Mouse (Mus musculus) midbrain, embryonic 15.5 days (tissue): ENCODE data around the gene Slc5a1. TPM values are rescaled to one million over a fixed set of nuclear protein-coding genes. Genes with fewer than 3 reads are reported as not detected.

Experiments used
- polyA plus RNA-seq: library from polyadenylated mRNA; unstranded; fragments of >200 nt; fragmentation: Nextera tagmentation; extraction: Ambion mirVana; gene quantifications from 2 replicates; pipeline ENCODE4 v1.2.1, GENCODE M21; 2015

Slc5a1 gene
- polyA plus RNA-seq, 1 experiment from 2014 or later: 0.06 TPM

Other genes with a start within 250 kb of the Slc5a1 start
- gene Prr14l, start 250.0 kb upstream of the Slc5a1 start, polyA plus RNA-seq: 12.4 and 16.4 TPM in 2 replicates
- 30.5 and 33.5 TPM in 2 replicates for gene Depdc5, start 240.5 kb upstream of the Slc5a1 start, polyA plus RNA-seq
- 758 and 760 TPM in 2 replicates for gene Ywhah, start 85.4 kb upstream of the Slc5a1 start, polyA plus RNA-seq
- gene Spon2, start 114.2 kb downstream of the Slc5a1 start, polyA plus RNA-seq: 4.1 and 5.2 TPM in 2 replicates
- 545 and 591 TPM in 2 replicates for gene Ctbp1, start 170.8 kb downstream of the Slc5a1 start, polyA plus RNA-seq
- 138 and 139 TPM in 2 replicates for gene Maea, start 231.3 kb downstream of the Slc5a1 start, polyA plus RNA-seq